Mouse (Mus musculus) liver, embryonic 16.5 days (tissue): ENCODE results near the gene Gm27027. TPM values are rescaled to one million over a fixed set of nuclear protein-coding genes. Genes with fewer than 3 reads are reported as not detected.

Source experiments
- ATAC-seq: fragments of 200-750 bp; cut with Nextera tagmentation; 2 replicates; pipeline ENCODE4 v1.8.0; 2017; ENCODE audit warnings: low read depth, mild to moderate bottlenecking, moderate number of reproducible peaks, moderate library complexity
- H3K27ac ChIP-seq: fragments of 300-500 bp; sonication (generic); 2 replicates; pipeline ENCODE4 v1.5.1; 2014; ENCODE audit warnings: mild to moderate bottlenecking, low read length
- H3K27me3 ChIP-seq: fragments of 300-500 bp; sonication (generic); 2 replicates; pipeline ENCODE4 v1.6.1; 2014; ENCODE audit warnings: low read depth, low read length, mixed read lengths; ENCODE audit not compliant: control insufficient read depth, insufficient read depth
- H3K36me3 ChIP-seq: fragments of 300-500 bp; sonication (generic); 2 replicates; pipeline ENCODE4 v1.6.1; 2014; ENCODE audit warnings: mild to moderate bottlenecking; ENCODE audit not compliant: control insufficient read depth, insufficient read depth
- H3K4me1 ChIP-seq: fragments of 300-500 bp; sonication (generic); 2 replicates; pipeline ENCODE4 v1.6.1; 2014; ENCODE audit warnings: low read depth, low read length, mixed read lengths; ENCODE audit not compliant: control insufficient read depth
- H3K4me2 ChIP-seq: fragments of 300-500 bp; sonication (generic); 2 replicates; pipeline ENCODE4 v1.6.1; 2014; ENCODE audit warnings: low read depth, low read length, mixed read lengths
- H3K4me3 ChIP-seq: fragments of 300-500 bp; sonication (generic); 2 replicates; pipeline ENCODE4 v1.5.1; 2014; ENCODE audit warnings: low read depth, mild to moderate bottlenecking, low read length
- H3K9ac ChIP-seq: fragments of 300-500 bp; sonication (generic); 2 replicates; pipeline ENCODE4 v1.6.1; 2014; ENCODE audit warnings: low read depth, low read length
- H3K9me3 ChIP-seq: fragments of 300-500 bp; sonication (generic); replicated peaks from 2 replicates; pipeline ENCODE4 v1.6.1; 2016; ENCODE audit warnings: low read length; ENCODE audit not compliant: control insufficient read depth
- WGBS: fragments of 180-500 bp; shearing (Covaris S2); extraction: QIAGEN DNeasy Blood & Tissue Kit; methylation state at CpG from one replicate; pipeline ENCODE4 v1.1.7; 2014; ENCODE audit not compliant: insufficient replicate concordance; 5-methylcytosine and 5-hydroxymethylcytosine counted together
- polyA plus RNA-seq: library from polyadenylated mRNA; unstranded; fragments of >200 nt; fragmentation: Nextera tagmentation; extraction: Ambion mirVana; gene quantifications from 2 replicates; pipeline ENCODE4 v1.2.1, GENCODE M21; 2015

The Gm27027 gene
- polyA plus RNA-seq, 1 experiment from 2014 or later: not detected

DNA sequence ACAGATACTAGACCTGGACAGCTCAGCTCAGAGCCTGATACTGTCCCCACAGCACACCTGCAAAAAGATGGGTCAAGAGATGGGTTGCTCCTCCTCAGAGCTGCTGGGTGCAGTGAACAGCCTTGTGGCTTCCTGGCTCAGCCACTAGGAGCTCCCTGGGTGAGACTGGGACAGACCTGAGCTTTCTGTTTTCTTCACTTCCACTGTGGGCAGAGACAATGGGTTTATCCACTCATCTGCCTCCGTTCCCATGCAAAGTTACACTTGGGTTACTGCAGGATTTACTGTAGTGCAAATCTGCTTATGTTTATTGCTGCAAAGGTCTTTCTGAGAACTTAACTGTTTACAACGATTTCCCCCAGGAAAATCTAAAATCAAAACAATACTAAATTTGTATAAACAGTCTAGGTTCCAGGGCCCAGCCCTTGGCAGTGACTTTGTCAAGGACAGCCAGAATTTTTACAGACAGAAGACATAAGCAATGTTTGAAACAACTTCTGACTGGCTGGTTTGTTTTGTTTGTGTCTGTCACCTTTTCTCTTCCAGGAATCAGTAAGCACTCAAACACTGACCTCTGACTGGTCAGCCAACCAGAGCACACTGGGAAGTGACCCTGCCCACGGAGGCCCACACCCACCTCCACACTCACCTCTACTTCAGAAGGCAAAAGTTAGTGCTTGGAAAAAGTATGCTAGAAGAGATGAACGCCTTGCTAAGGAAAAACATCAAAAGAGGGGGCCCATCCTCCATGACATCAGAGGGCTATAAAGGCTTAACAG lies 13.5 kb downstream of the Gm27027 start:
- H3K27ac ChIP-seq: no peak overlapping the region
- H3K4me2 ChIP-seq: no peak overlapping the region
- WGBS: 64% methylated on average over 4 of the region's 4 CpGs
- H3K9ac ChIP-seq: no peak overlapping the region
- no peaks in the 10 kb centered on the region for H3K27me3 ChIP-seq
- ATAC-seq: no peak
- no peaks in the 10 kb centered on the region for H3K9me3 ChIP-seq
- H3K4me3 ChIP-seq: no peak overlapping the region
- H3K4me1 ChIP-seq: no peaks in the 10 kb centered on the region
- H3K36me3 ChIP-seq: no peaks in the 10 kb centered on the region

DNA sequence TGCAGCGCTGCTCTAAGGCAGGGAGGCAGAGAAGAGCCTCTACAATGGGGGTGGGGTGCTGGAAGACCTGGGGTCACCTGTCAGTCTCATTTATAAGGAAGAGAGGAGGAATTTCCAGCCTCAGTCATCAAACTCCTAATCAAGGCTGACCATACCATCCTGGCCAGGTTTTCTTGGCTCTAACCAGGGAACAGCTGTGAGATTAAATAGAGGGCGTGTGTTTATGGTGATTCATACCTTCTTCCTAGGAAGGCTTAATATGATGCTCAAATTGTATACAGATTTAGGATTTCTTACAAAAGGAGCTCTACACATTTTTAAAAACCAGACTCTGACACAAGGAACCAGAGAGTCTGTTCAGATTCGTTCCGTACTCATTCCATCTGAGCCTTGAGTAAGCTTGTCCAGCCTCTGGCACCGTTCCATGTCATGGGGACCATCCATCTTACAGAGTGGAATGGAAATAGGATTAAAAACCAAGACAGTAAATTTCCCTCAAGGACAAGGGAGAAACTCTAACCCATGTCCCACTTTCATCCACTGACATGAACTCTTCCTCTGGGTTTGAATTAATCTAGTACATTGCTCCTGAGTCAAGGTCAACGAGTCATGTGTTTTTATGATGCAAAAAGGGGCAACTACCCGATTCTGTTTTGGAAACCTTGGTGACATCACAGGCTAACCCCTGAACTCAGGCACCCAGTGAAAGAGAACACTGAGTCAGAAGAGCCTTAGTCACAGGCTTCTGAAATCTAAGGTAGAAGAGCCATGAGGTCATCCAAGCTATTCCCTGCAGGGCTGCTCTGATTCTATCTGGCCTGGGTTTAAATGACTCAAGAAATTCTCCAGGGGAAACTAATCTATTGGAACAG lies 16.7 kb downstream of the Gm27027 start:
- no peak overlapping the region for H3K4me2 ChIP-seq
- no peaks in the 10 kb centered on the region for H3K9me3 ChIP-seq
- H3K36me3 ChIP-seq: no peaks in the 10 kb centered on the region
- H3K27me3 ChIP-seq: no peaks in the 10 kb centered on the region
- no peak overlapping the region for H3K4me3 ChIP-seq
- H3K4me1 ChIP-seq: no peaks in the 10 kb centered on the region; the same call in 1 of the 2 replicates
- no peak overlapping the region for H3K9ac ChIP-seq
- ATAC-seq: no peak
- WGBS: 78% methylated on average over 7 of the region's 7 CpGs
- H3K27ac ChIP-seq: no peak overlapping the region

DNA sequence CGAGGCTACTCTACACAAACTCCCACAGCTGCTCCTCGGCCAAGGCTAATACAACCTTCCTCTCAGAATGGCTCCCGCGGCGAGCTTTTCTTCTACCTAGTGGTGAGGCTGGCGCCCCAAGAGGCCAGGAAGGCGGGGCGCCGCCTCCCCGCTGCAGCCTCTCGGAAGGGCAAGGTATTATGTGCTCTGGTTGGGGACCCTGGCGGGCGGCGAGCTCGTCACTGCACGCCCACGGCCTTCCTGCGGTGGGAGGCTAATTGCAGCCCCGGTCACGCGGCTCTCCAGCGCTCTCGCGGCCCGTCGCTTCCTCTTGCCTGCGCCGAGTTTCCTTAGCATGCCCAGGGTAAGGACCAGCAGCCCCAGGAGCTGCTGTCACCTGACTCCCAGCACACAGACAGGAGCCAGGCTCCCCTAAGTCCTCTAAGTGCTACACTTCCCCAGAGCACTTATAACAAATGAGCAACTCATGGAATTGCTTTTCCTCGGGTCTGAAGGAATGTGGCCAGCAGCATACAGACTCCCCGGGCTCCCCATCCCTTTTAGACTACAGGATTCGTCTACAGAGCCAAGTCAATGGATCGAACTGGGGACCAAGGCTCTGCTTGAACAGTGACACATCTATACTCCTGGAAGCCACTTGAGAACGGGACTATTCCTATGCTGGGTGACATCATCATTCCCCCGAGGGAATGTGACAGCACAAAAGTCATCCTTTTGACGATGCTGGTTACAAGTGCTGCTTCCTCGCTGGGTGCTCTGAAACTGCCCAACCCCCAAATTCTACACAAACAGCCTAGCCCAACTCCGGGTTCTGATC lies 19.5 kb downstream of the Gm27027 start:
- no peak overlapping the region for H3K27ac ChIP-seq

DNA sequence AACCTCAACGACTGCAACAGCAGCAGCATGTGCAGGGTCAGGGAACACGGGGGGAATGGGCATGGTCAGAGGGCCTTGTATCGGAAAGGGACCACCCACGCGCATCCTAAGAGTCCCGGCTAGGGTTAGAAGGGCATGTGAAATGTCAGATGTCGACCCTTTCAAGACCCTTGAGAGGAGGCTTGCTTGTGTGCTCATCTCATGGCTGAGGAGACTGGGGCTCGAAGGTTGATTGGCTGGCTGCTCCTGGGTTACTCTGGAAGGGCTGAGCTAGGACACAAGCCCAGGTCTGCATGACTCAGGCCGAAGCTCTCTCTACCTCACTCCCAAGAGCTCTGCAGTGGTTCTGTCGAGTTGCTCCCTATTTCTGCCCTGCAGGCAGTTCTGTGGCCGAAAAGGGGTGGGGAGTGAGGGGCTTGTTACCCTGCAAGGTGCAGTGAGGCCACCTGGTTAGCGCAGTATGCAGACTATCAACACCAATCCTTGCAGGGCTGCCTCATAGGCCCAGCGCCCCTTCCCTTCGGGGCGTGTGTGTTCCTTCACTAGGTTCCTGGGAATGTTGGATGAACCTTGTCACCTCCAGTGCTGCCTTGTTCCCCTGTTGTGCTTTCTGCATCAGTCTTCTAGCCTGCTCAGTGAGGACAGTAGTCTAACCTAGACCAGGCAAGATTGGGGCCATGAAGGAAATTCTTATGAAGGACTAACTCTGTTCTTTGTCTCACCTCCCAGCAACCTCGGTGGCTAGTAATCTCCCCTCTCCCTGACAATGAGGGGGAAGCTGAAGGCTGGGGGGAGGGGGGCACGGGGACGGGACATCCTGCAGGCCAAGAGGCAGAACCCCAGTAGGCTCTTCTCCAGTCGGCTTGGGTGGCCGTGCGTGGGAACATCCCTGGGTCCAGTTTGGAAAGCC lies 20.4 kb downstream of the Gm27027 start:
- peak overlapping the region; percentile 52 for H3K4me2 ChIP-seq

More for the DNA sequence above, 19.5 kb downstream of the Gm27027 start:
- Histone ChIP-seq H3K36me3 (no peaks in the 10 kb centered on the region), H3K9ac (no peak overlapping the region), H3K4me2 (peak overlapping the region; percentile 52), H3K4me3 (peak overlapping the region; percentile 27), H3K9me3 (no peaks in the 10 kb centered on the region), H3K4me1 (no peaks in the 10 kb centered on the region; the same call in 1 of the 2 replicates), H3K27me3 (no peaks in the 10 kb centered on the region)
- 4% methylated on average over 37 of the region's 37 CpGs for WGBS
- peak; percentile 50; the same call in 1 of the 2 replicates for ATAC-seq

DNA sequence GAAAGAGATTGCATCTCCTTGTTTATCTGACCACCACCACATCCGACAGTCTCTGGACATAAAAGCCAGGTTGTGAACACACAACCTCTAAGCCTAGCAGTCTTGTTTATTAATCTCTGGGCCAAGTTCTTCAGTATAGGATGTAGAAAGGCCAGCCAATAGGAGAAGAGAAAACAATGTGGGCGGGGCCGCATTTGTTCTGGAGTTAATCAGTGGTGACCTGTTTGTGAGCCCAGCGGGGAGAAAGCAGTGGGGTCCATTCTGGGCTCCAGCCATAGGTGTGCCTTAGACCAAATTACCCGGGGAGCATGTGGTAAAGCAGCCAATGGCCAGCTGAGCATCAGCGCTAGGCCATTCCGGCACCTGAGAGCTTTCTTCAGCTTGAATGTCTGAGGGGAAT lies 21.1 kb downstream of the Gm27027 start:
- Histone ChIP-seq H3K4me3 (no peak overlapping the region), H3K27ac (no peak overlapping the region), H3K27me3 (no peaks in the 10 kb centered on the region), H3K4me1 (no peaks in the 10 kb centered on the region; the same call in 1 of the 2 replicates), H3K4me2 (no peak overlapping the region), H3K9me3 (no peaks in the 10 kb centered on the region), H3K36me3 (no peaks in the 10 kb centered on the region), H3K9ac (no peak overlapping the region)
- 53% methylated on average over 7 of the region's 7 CpGs for WGBS
- no peak for ATAC-seq

More for the DNA sequence above, 20.4 kb downstream of the Gm27027 start:
- no peaks in the 10 kb centered on the region; the same call in 1 of the 2 replicates for H3K4me1 ChIP-seq
- no peaks in the 10 kb centered on the region for H3K36me3 ChIP-seq
- H3K4me3 ChIP-seq: no peak overlapping the region
- WGBS: 33% methylated on average over 21 of the region's 21 CpGs
- H3K27ac ChIP-seq: no peak overlapping the region
- ATAC-seq: no peak
- no peaks in the 10 kb centered on the region for H3K27me3 ChIP-seq
- no peaks in the 10 kb centered on the region for H3K9me3 ChIP-seq
- H3K9ac ChIP-seq: no peak overlapping the region

DNA sequence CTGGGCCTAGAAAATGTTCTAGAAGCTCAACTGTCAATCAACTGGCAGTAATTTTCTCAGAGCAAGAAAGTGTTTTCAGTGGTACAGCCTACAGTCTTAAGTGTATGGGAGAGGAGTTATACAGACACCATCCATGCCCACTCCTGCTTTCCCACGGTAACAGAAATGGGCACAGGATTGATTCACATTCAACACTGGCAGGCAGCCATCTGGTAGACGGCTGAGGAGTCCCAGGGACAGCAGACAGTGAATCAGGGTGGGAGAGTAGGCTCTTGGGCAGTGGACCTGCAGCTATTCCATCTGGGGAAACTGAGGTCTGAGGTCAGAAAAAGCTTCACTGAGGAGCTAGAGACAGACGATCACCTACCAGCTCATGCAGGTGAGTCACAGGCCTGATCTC lies 24.5 kb downstream of the Gm27027 start:
- Histone ChIP-seq H3K4me3 (no peak overlapping the region), H3K9me3 (no peaks in the 10 kb centered on the region), H3K36me3 (no peaks in the 10 kb centered on the region), H3K9ac (no peak overlapping the region), H3K27me3 (no peaks in the 10 kb centered on the region), H3K4me1 (no peaks in the 10 kb centered on the region; the same call in 1 of the 2 replicates), H3K4me2 (no peak overlapping the region), H3K27ac (no peak overlapping the region)
- WGBS: 48% methylated on average over 3 of the region's 3 CpGs
- ATAC-seq: no peak

DNA sequence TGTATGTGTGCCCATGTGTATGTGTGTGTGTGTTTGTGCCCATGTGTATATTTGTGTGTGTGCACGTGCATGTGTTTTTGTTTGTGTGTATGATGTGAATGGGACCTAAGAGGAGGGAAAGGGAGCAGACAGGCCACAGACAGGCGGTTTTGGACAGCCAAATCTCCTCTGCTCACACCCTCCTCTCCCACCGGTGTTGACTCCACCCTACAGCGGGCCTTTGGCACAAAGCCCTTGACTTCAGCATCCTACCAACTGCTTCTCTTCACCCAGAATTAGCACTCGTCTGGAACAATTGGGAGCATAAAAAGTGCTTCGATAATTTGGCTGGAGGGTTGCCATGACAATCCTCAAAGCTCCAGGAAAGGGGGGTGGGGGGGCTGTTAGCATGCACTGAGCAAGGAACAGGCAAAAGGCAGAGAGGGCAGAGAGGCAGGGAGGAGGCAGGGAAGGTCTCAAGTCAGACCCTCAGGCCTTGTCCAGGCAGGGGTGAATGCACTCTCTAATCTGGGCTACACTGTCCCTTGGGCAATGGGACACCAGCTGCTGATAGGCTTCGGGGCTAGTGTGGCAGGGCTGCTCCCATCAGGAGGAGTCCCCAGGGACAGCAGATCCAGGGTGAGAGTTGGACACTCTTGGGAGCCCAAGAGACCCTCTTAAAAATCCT lies 31.5 kb downstream of the Gm27027 start:
- no peak overlapping the region for H3K4me2 ChIP-seq
- WGBS: 66% methylated on average over 7 of the region's 7 CpGs
- ATAC-seq: no peak
- no peaks in the 10 kb centered on the region for H3K9me3 ChIP-seq
- H3K4me3 ChIP-seq: no peak overlapping the region
- H3K9ac ChIP-seq: no peak overlapping the region
- H3K36me3 ChIP-seq: no peaks in the 10 kb centered on the region
- H3K27ac ChIP-seq: no peak overlapping the region
- no peaks in the 10 kb centered on the region for H3K27me3 ChIP-seq
- H3K4me1 ChIP-seq: no peaks in the 10 kb centered on the region
